Mouse (Mus musculus) lung, postnatal 0 days (tissue): ENCODE data around the gene Exosc7.

Source experiments
- CTCF ChIP-seq: IDR thresholded peaks from 2 replicates; pipeline ENCODE4 v1.5.1; 2016; ENCODE audit warnings: antibody characterized with exemption, mild to moderate bottlenecking
- EP300 ChIP-seq: IDR thresholded peaks from 2 replicates; pipeline ENCODE4 v1.6.1; 2016; ENCODE audit warnings: antibody characterized with exemption, mild to moderate bottlenecking, control low read depth

- TF ChIP-seq CTCF: no peak
- TF ChIP-seq EP300: peak; percentile 46
Measured at GRCm38 (mm10) chr9:123138891-123139474, 26.0 kb downstream of the Exosc7 start.
